Mouse (Mus musculus) midbrain, embryonic 14.5 days (tissue): Measurements from ENCODE around the gene Etnk1. TPM values are rescaled to one million over a fixed set of nuclear protein-coding genes. Genes with fewer than 3 reads are reported as not detected.

Experiments used
- ATAC-seq: fragments of 200-750 bp; cut with Nextera tagmentation; 2 replicates; pipeline ENCODE4 v1.8.0; 2017; ENCODE audit warnings: moderate number of reproducible peaks, moderate library complexity; ENCODE audit not compliant: low FRiP score, low TSS enrichment
- DNase-seq: peaks from one replicate; pipeline ENCODE4 v3.0.0-alpha.2; 2015
- H3K27ac ChIP-seq: fragments of 300-500 bp; sonication (generic); replicated peaks from 2 replicates; pipeline ENCODE4 v1.5.1; 2014; ENCODE audit warnings: mild to moderate bottlenecking, low read depth, low read length, moderate library complexity
- H3K27me3 ChIP-seq: fragments of 300-500 bp; sonication (generic); 2 replicates; pipeline ENCODE4 v1.6.1; 2014; ENCODE audit warnings: low read length, control low read depth, mixed read lengths; ENCODE audit not compliant: control insufficient read depth, insufficient read depth
- H3K36me3 ChIP-seq: fragments of 300-500 bp; sonication (generic); 2 replicates; pipeline ENCODE4 v1.6.1; 2014; ENCODE audit warnings: low read length, control low read depth; ENCODE audit not compliant: control insufficient read depth, insufficient read depth
- H3K4me1 ChIP-seq: fragments of 300-500 bp; sonication (generic); 2 replicates; pipeline ENCODE4 v1.6.1; 2014; ENCODE audit warnings: mild to moderate bottlenecking, antibody characterized with exemption, low read length, control low read depth; ENCODE audit not compliant: control insufficient read depth, insufficient read depth
- H3K4me2 ChIP-seq: fragments of 300-500 bp; sonication (generic); 2 replicates; pipeline ENCODE4 v1.6.1; 2014; ENCODE audit warnings: mild to moderate bottlenecking, low read length, moderate library complexity
- H3K4me3 ChIP-seq: fragments of 300-500 bp; sonication (generic); replicated peaks from 2 replicates; pipeline ENCODE4 v1.5.1; 2014; ENCODE audit warnings: low read depth, low read length
- H3K9ac ChIP-seq: fragments of 300-500 bp; sonication (generic); replicated peaks from 2 replicates; pipeline ENCODE4 v1.6.1; 2014; ENCODE audit warnings: mild to moderate bottlenecking, low read length, moderate library complexity
- H3K9me3 ChIP-seq: fragments of 300-500 bp; sonication (generic); 2 replicates; pipeline ENCODE4 v1.6.1; 2016; ENCODE audit warnings: low read length, control low read depth, mixed read lengths; ENCODE audit not compliant: control insufficient read depth
- WGBS: fragments of 180-500 bp; shearing (Covaris S2); extraction: QIAGEN DNeasy Blood & Tissue Kit; methylation state at CpG from one replicate; pipeline ENCODE4 v1.1.7; 2014; 5-methylcytosine and 5-hydroxymethylcytosine counted together
- polyA plus RNA-seq: library from polyadenylated mRNA; unstranded; fragments of >200 nt; fragmentation: Nextera tagmentation; extraction: Ambion mirVana; gene quantifications from 2 replicates; pipeline ENCODE4 v1.2.1, GENCODE M21; 2014

The Etnk1 gene
- polyA plus RNA-seq, 1 experiment from 2014 or later: 62.0 TPM

DNA sequence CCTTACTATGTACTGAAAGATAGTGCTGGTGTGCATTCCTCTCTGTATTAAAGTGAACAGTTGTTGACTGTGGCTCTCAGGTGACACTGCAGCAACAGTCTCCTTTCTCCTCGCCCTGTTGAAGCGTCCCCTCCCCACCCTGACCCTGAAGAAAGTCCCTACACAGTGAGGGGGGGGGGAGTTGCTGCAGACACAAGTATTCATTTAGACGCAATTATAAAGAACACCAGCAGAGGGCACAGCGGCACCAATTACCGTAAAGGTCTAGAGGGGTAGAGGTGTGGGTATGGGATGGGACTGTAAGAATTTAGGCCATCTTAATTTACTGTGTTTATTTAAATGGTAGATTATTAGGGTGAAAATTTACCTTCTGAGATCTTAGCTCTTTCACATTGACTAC is 17.7 kb downstream of the Etnk1 start:
- Histone ChIP-seq H3K9me3 (no peaks in the 10 kb centered on the region), H3K4me1 (no peaks in the 10 kb centered on the region), H3K27ac (no peak overlapping the region), H3K4me2 (no peak overlapping the region), H3K36me3 (peaks cover 37% of the 10 kb centered on the region), H3K27me3 (no peaks in the 10 kb centered on the region), H3K4me3 (no peak overlapping the region), H3K9ac (no peak overlapping the region)
- DNase-seq (peak; percentile 58), ATAC-seq (no peak)
- WGBS: 76% methylated on average over 5 of the region's 5 CpGs

DNA sequence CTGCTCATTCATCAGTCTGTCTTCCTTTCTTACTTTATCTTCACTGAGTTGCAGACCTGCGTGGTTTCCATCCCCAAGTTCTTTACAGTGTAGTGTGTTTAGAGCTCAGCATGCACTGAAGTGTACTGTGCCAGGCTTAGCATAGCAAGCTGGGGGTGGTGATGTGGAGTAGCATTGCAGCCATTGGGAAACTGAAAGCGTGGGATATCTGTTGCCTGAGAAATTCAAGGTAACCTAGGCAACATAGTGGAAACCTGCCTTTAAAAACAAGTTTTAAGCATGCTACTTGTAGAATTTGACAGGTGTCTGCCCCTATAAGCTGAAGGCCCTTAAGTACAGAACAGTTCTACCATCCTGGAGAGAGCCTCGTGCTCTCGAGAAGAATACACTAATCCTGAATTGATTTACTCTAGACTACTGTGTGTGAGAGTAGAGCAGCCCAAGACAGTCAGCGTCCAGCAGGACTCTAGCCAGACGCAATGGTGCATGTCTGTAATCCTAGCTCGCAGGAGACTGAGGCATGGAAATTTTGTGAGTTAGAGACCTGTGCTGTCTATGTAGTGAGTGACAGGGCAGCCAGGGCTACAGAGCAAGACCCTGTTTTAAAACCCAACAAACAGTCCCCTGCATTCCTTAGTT is 23.9 kb downstream of the Etnk1 start:
- Histone ChIP-seq H3K27ac (no peak overlapping the region), H3K9me3 (no peaks in the 10 kb centered on the region), H3K4me2 (no peak overlapping the region), H3K36me3 (peaks cover 21% of the 10 kb centered on the region), H3K4me3 (no peak overlapping the region), H3K9ac (no peak overlapping the region), H3K4me1 (no peaks in the 10 kb centered on the region; the same call in 1 of the 2 replicates), H3K27me3 (no peaks in the 10 kb centered on the region)
- ATAC-seq: no peak
- WGBS: 56% methylated on average over 7 of the region's 7 CpGs
- no peak for DNase-seq

DNA sequence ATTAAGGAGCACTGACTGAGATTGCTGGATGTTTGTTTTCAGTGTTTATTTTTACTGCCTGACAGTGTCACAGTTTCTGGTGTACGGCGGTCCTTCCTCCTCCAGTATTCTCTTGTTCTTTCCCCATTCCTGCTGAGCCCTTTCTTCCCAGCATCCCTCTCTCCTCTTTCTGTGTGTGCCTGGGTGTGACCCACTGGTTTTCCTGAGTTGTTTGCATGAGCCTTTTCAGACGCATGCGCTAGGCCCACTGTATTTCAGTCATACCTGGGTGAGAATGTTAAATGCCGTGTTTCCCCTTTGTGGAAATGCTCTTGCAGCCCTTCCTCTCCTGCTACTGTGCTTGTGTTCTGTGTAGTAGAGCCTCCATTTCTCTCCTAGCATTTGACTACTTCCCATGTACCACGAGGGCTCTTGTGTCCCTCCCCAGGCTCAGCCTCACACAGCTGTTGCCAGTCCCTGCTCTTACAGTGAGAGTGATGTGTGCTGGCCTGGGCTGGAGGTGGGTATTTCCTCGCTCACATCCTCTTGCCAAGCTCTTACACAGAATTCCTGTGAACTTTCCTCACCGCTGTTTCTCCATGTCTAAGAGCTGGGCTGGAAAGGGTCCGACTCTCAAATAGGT is 24.6 kb downstream of the Etnk1 start:
- 0 out of 2 replicates have a peak overlapping the region, but pooled peaks have one; percentile 5 for H3K27ac ChIP-seq
- DNase-seq: no peak
- peaks cover 23% of the 10 kb centered on the region for H3K36me3 ChIP-seq
- no peak overlapping the region for H3K4me2 ChIP-seq
- 79% methylated on average over 9 of the region's 9 CpGs for WGBS
- H3K4me1 ChIP-seq: no peaks in the 10 kb centered on the region; the same call in 1 of the 2 replicates
- ATAC-seq: no peak
- no peaks in the 10 kb centered on the region for H3K27me3 ChIP-seq
- no peak overlapping the region for H3K9ac ChIP-seq
- no peaks in the 10 kb centered on the region for H3K9me3 ChIP-seq
- no peak overlapping the region for H3K4me3 ChIP-seq

DNA sequence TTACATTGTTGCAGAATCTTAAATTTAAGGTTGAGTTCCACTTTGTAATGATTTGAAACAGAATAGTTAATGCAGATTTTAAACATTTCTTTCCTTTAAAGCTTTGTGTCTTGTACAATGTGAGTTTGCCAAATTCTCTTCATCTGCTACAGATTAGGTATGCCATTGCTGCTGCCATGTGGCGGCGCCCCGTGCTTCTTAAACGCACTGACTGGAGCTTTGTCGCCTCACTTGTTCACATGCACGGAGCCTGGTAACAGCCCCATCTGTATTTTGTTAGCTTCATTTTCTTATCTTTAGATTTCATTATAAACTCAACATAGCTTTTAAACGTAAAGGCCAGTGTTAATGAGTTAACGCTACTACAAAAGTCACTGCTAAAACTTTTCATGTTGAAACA is 25.7 kb downstream of the Etnk1 start:
- no peak for DNase-seq
- no peaks in the 10 kb centered on the region; the same call in 1 of the 2 replicates for H3K4me1 ChIP-seq
- peaks cover 33% of the 10 kb centered on the region for H3K36me3 ChIP-seq
- H3K4me2 ChIP-seq: no peak overlapping the region
- H3K27ac ChIP-seq: no peak overlapping the region
- 91% methylated on average over 8 of the region's 8 CpGs for WGBS
- H3K4me3 ChIP-seq: no peak overlapping the region
- no peak overlapping the region for H3K9ac ChIP-seq
- H3K27me3 ChIP-seq: no peaks in the 10 kb centered on the region
- no peaks in the 10 kb centered on the region for H3K9me3 ChIP-seq
- ATAC-seq: no peak

DNA sequence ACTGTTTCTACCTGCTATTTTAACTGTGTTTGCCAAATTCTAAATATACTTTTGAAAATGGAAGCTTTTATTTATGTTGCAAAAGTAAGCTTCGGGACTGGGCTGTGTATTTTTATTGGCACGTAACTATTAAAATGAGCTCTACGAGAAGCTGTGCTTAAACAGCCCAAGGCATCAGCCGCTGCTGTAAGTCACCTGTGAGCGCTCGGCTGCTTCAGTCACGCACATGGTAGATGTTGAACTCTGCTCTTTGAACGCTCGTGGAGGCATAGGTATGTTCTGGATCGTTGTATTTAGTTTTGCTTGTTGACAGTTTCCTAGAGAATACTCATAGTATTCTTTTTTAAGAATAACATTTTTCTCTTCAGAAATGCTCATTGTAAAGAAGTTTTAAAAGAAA is 26.1 kb downstream of the Etnk1 start:
- no peak overlapping the region for H3K9ac ChIP-seq
- no peaks in the 10 kb centered on the region for H3K9me3 ChIP-seq
- H3K27me3 ChIP-seq: no peaks in the 10 kb centered on the region
- H3K4me2 ChIP-seq: no peak overlapping the region
- H3K27ac ChIP-seq: no peak overlapping the region
- H3K4me3 ChIP-seq: no peak overlapping the region
- DNase-seq (no peak), ATAC-seq (no peak)
- H3K4me1 ChIP-seq: no peaks in the 10 kb centered on the region; the same call in 1 of the 2 replicates
- peaks cover 38% of the 10 kb centered on the region for H3K36me3 ChIP-seq
- WGBS: 91% methylated on average over 10 of the region's 10 CpGs

DNA sequence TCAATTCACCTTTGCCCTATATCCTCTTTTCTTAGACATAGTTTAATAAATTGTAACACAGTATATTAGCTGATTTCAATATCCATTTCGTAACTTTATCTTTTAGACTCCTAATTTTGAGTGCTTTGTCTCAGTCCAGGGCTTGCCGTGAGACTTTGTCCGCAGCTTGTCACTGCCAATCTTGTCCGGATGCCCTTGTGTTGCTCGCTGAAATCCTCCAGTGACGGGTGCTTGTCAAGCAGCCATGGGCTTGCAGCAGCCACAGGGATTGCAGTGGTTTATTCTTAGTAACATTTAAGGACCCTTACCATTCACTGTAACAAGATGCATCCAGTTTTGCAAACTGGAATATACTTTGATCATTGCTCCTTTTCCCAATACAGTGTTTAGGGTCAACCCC is 26.6 kb downstream of the Etnk1 start:
- Histone ChIP-seq H3K4me3 (no peak overlapping the region), H3K4me1 (no peaks in the 10 kb centered on the region; the same call in 1 of the 2 replicates), H3K36me3 (peaks cover 42% of the 10 kb centered on the region), H3K9ac (no peak overlapping the region), H3K9me3 (no peaks in the 10 kb centered on the region), H3K4me2 (no peak overlapping the region), H3K27ac (no peak overlapping the region), H3K27me3 (no peaks in the 10 kb centered on the region)
- whole genome bisulfite sequencing: 86% methylated on average over 6 of the region's 6 CpGs
- no peak for ATAC-seq
- DNase-seq: no peak

DNA sequence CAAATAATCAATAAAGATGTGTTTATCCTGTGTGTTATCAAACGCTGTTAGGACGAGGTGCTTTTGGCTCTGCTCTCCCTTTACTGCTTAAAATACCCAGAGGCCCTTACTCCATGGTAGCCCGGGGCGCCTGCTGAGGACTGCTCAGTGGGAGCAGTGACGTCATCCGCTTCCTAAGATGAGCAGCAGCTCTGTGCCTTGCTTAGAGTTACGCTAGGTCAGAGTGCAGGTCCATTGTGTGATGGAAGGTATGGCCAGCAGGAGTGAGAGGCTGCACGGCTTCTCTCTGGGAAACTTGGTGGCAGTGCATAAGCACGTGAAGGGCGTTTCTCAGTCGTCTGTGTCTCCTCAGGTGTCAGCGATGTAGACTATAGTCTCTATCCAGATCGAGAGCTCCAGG is 30.0 kb downstream of the Etnk1 start:
- 93% methylated on average over 13 of the region's 13 CpGs for WGBS
- H3K4me2 ChIP-seq: no peak overlapping the region
- no peak for DNase-seq
- H3K27me3 ChIP-seq: no peaks in the 10 kb centered on the region
- no peaks in the 10 kb centered on the region for H3K4me1 ChIP-seq
- ATAC-seq: no peak
- H3K9ac ChIP-seq: no peak overlapping the region
- no peak overlapping the region for H3K4me3 ChIP-seq
- no peak overlapping the region for H3K27ac ChIP-seq
- peaks cover 60% of the 10 kb centered on the region for H3K36me3 ChIP-seq
- no peaks in the 10 kb centered on the region for H3K9me3 ChIP-seq

DNA sequence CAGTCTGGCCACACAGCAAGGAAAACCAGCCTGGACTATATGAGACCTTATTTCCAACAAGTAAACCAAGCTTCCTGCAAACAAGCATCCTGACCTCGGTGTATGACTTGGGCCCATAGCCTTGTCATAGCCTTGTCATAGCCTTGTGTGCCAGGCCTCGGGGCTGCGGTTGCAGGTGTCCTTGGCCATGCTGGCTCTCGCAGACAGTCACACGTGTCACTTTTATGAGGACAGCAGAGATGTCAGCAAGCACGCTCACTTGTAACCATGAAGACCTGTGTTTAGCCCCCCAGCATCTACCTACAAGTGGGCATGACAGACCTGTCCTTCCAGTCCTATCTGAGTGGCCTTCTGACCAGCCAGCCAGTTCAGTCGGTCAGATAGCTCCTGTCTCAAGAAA is 31.4 kb downstream of the Etnk1 start:
- Histone ChIP-seq H3K4me1 (no peaks in the 10 kb centered on the region), H3K9ac (no peak overlapping the region), H3K9me3 (no peaks in the 10 kb centered on the region), H3K27ac (no peak overlapping the region), H3K36me3 (peaks cover 65% of the 10 kb centered on the region), H3K4me2 (no peak overlapping the region), H3K27me3 (no peaks in the 10 kb centered on the region), H3K4me3 (no peak overlapping the region)
- no peak for ATAC-seq
- 98% methylated on average over 7 of the region's 7 CpGs for WGBS
- no peak for DNase-seq

DNA sequence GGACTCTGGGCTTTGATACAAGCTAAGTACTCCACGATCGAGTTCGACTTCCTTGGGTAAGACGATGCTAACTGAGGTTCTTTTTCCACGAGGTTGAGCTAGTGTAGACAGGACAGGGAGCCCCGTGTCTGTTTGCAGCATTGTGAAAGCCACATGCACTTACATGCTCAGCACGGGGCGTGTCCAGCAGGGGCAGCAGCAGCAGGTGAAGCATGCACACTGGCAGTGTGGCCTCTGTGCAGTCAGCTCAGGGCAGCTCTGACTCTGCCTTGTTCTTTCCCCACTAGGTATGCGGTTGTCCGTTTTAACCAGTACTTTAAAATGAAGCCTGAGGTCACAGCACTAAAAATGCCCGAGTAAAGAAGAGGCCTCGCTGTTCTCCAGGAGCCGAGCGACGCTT is 36.1 kb downstream of the Etnk1 start:
- no peak overlapping the region for H3K4me3 ChIP-seq
- no peaks in the 10 kb centered on the region for H3K27me3 ChIP-seq
- no peak for ATAC-seq
- no peaks in the 10 kb centered on the region for H3K9me3 ChIP-seq
- H3K36me3 ChIP-seq: peaks cover 44% of the 10 kb centered on the region
- no peak for DNase-seq
- no peaks in the 10 kb centered on the region for H3K4me1 ChIP-seq
- WGBS: 93% methylated on average over 15 of the region's 15 CpGs
- no peak overlapping the region for H3K4me2 ChIP-seq
- no peak overlapping the region for H3K9ac ChIP-seq
- no peak overlapping the region for H3K27ac ChIP-seq
